Mouse (Mus musculus): ENCODE data around the gene Ugt1a8. TPM values are rescaled to one million over a fixed set of nuclear protein-coding genes. Genes with fewer than 3 reads are reported as not detected.
"Not testable (repeated sequence)": the region's sequence is repeated elsewhere in the genome, so short reads cannot be mapped to it uniquely, and the experiment has no call there.

The Ugt1a8 gene
- total and polyA plus RNA-seq, 2 experiments, result 0.07 to 4.0 TPM

DNA sequence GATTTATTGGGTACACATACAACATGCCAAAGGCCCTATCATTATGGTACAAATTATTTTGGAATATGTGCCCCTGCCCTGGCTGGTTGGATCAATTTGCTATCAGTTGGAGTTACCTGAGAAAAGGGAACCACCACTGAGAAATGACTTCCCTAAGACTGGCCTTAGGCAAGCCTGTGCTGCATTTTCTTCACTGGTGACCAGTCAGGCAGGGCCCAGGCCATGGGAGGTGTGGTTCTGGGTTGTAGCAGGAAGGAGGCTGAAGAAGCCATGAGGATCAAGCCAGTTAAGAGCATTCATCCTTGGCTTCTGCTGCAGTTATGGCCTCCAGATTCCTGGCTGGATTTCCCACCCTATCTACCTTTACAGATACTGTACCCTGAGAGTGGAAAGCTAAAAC, 4.7 kb downstream of the Ugt1a8 start:
- no peaks in the 10 kb centered on the region for H3K27me3 ChIP-seq (ENCODE audit: control insufficient read depth, insufficient read depth, low read length)
- H3K36me3 ChIP-seq (ENCODE audit: control insufficient read depth, insufficient read depth, low read length), result peaks cover 2% of the 10 kb centered on the region; the same call in 1 of the 2 replicates
- DNase-seq (ENCODE audit: extremely low read depth, low read depth, low spot score), result no peak
- no peak overlapping the region for H3K4me3 ChIP-seq (ENCODE audit: insufficient read depth, low read depth, low read length)
- no peak overlapping the region for H3K27ac ChIP-seq (replicated peaks; ENCODE audit: insufficient read depth, low read depth, low read length)
- TF ChIP-seq CTCF (IDR thresholded peaks at IDR 0.05; ENCODE audit: low read depth, low read length) (no peak), POLR2A (IDR thresholded peaks at IDR 0.05; ENCODE audit: extremely low read depth, insufficient read depth, low read length) (no peak)
- H3K4me1 ChIP-seq (ENCODE audit: control insufficient read depth, insufficient read depth, low read length), result peaks cover 2% of the 10 kb centered on the region
- peaks cover 14% of the 10 kb centered on the region for H3K79me2 ChIP-seq (ENCODE audit: control insufficient read depth, insufficient read depth, low read length)
- H3K9ac ChIP-seq (ENCODE audit: low read depth, low read length), result no peak overlapping the region

DNA sequence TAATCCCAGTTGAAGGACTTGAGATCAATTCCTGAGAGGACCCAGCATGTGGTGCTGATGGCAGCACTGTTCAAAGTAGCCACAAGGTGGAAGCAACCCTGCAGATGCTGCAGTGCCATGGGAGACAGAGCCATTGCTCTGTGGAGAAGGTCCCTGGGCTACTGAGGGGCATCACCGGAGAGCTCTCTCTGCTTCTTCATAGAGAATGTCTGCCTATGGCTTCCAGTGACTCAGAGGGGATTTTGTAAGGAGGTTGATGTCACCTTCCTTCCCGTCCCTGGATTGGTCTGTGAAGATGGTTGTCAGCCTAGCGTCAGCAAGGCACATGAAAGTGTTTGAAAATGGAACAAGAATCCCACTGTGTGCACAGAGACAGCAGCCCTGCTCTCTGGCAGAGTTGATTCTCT, 6.7 kb downstream of the Ugt1a8 start:
- H3K4me3 ChIP-seq (ENCODE audit: insufficient read depth, low read depth, low read length); H3K9ac ChIP-seq (ENCODE audit: low read depth, low read length); H3K36me3 ChIP-seq (ENCODE audit: control insufficient read depth, insufficient read depth, low read length); H3K27ac ChIP-seq (replicated peaks; ENCODE audit: insufficient read depth, low read depth, low read length); H3K4me1 ChIP-seq (ENCODE audit: control insufficient read depth, insufficient read depth, low read length); H3K27me3 ChIP-seq (ENCODE audit: control insufficient read depth, insufficient read depth, low read length): not testable (repeated sequence)
- peak; percentile 51 for DNase-seq (ENCODE audit: extremely low read depth, low read depth, low spot score)
- H3K79me2 ChIP-seq (ENCODE audit: control insufficient read depth, insufficient read depth, low read length), result peaks cover 11% of the 10 kb centered on the region; the same call in 1 of the 2 replicates
- WGBS, result 74% methylated on average over 3 of the region's 3 CpGs
- TF ChIP-seq CTCF (IDR thresholded peaks at IDR 0.05; ENCODE audit: low read depth, low read length), result peak; percentile 59

DNA sequence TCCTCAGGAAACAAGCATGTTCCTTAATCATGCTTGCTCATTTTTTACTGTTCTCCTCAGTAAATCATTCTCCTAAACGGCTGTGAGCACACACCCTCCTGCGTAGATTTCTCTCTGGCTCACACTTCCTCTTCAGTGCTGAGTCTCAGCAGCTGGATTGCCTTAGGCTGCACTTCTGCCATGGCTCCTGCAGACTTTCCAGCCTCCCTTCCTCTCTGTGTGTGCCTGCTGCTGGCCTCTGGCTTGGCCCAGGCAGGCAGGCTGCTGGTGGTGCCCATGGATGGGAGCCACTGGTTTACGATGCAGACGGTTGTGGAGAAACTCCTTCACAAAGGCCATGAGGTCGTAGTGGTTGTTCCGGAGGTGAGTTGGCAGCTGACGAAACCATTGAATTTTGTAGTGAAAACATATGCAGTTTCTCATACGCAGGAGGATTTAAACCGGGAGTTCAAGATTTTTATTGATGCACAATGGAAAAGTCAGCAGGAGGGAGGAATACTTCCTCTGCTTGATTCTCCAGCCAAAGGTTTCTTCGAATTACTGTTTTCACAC, 7.4 kb downstream of the Ugt1a8 start, which contains the start of gene Ugt1a7c:
Gene Ugt1a7c (plus strand): TSS at position 122 of the 552 bp plus-strand sequence.
- peak; percentile 37 for DNase-seq (ENCODE audit: extremely low read depth, low read depth, low spot score)

DNA sequence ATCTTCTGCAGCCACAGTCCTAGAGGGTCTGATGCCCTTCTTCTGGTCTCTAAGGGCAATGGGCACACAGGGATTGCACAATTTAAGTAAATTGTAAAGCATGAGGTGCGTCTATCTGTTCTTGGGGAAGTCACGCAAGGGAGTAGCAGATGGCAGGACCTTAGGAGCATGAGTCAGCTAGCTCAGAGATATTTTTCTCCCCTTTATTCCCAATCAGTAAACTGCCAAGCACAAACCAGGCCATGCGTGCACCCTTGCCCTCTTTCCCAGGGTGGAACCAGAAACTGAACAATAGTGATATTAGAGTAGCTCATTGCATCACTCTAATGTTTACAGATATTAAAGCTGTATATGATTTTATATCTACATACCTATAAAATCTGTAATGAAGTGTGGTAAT, 10.9 kb downstream of the Ugt1a8 start:
- peaks cover 15% of the 10 kb centered on the region for H3K4me1 ChIP-seq (ENCODE audit: control insufficient read depth, insufficient read depth, low read length)
- not testable (repeated sequence) for H3K9ac ChIP-seq (ENCODE audit: low read depth, low read length); H3K36me3 ChIP-seq (ENCODE audit: control insufficient read depth, insufficient read depth, low read length); H3K4me3 ChIP-seq (ENCODE audit: insufficient read depth, low read depth, low read length); H3K27me3 ChIP-seq (ENCODE audit: control insufficient read depth, insufficient read depth, low read length)
- 0 out of 2 replicates have a peak overlapping the region, but pooled peaks have one; percentile 24 for H3K27ac ChIP-seq (replicated peaks; ENCODE audit: insufficient read depth, low read depth, low read length)
- 28% methylated on average over 3 of the region's 3 CpGs for WGBS
- peak; percentile 61 for DNase-seq (ENCODE audit: extremely low read depth, low read depth, low spot score)
- H3K79me2 ChIP-seq (ENCODE audit: control insufficient read depth, insufficient read depth, low read length), result peaks cover 13% of the 10 kb centered on the region; the same call in 1 of the 2 replicates

More for the DNA sequence above, 7.4 kb downstream of the Ugt1a8 start, which contains the start of gene Ugt1a7c:
- H3K4me1 ChIP-seq (ENCODE audit: control insufficient read depth, insufficient read depth, low read length), result peaks cover 5% of the 10 kb centered on the region
- H3K9ac ChIP-seq (ENCODE audit: low read depth, low read length), result no peak within 1 kb of the TSS
- H3K27ac ChIP-seq (replicated peaks; ENCODE audit: insufficient read depth, low read depth, low read length), result no peak within 1 kb of the TSS
- peak within 1 kb of the TSS; percentile 44; the same call in 1 of the 2 replicates for H3K4me3 ChIP-seq (ENCODE audit: insufficient read depth, low read depth, low read length)
- TF ChIP-seq POLR2A (IDR thresholded peaks at IDR 0.05; ENCODE audit: extremely low read depth, insufficient read depth, low read length) (no peak), CTCF (IDR thresholded peaks at IDR 0.05; ENCODE audit: low read depth, low read length) (no peak)
- H3K36me3 ChIP-seq (ENCODE audit: control insufficient read depth, insufficient read depth, low read length), result no peaks in the 10 kb centered on the region; the same call in 1 of the 2 replicates
- 43% methylated on average over 10 of the region's 10 CpGs for WGBS
- peaks cover 10% of the 10 kb centered on the region; the same call in 1 of the 2 replicates for H3K79me2 ChIP-seq (ENCODE audit: control insufficient read depth, insufficient read depth, low read length)
- no peaks in the 10 kb centered on the region for H3K27me3 ChIP-seq (ENCODE audit: control insufficient read depth, insufficient read depth, low read length)

DNA sequence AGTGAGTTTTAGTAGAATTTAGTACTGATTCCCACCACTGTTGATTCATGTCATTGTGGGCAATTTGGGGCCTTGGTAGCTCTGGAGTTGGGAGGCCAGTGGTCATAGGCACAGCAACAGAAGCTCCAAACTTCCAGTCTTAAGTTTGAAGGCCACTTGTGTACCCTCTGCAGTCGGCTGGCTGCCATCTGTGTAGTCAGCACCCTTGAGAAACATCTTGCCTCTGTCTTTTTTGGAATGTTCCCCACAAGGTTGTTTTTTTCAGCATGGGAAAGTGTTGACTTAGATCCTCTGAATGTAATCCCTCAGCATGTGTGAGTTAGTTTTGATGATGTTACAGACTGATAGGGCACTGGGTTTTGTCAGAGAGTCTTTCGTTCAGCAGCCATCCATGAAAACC, 12.1 kb downstream of the Ugt1a8 start:
- H3K79me2 ChIP-seq (ENCODE audit: control insufficient read depth, insufficient read depth, low read length), result peaks cover 18% of the 10 kb centered on the region; the same call in 1 of the 2 replicates
- H3K27ac ChIP-seq (replicated peaks; ENCODE audit: insufficient read depth, low read depth, low read length); DNase-seq (ENCODE audit: extremely low read depth, low read depth, low spot score); H3K36me3 ChIP-seq (ENCODE audit: control insufficient read depth, insufficient read depth, low read length); H3K9ac ChIP-seq (ENCODE audit: low read depth, low read length); H3K27me3 ChIP-seq (ENCODE audit: control insufficient read depth, insufficient read depth, low read length); H3K4me3 ChIP-seq (ENCODE audit: insufficient read depth, low read depth, low read length): not testable (repeated sequence)
- WGBS, result 95% methylated on average over 2 of the region's 2 CpGs
- peaks cover 15% of the 10 kb centered on the region for H3K4me1 ChIP-seq (ENCODE audit: control insufficient read depth, insufficient read depth, low read length)

DNA sequence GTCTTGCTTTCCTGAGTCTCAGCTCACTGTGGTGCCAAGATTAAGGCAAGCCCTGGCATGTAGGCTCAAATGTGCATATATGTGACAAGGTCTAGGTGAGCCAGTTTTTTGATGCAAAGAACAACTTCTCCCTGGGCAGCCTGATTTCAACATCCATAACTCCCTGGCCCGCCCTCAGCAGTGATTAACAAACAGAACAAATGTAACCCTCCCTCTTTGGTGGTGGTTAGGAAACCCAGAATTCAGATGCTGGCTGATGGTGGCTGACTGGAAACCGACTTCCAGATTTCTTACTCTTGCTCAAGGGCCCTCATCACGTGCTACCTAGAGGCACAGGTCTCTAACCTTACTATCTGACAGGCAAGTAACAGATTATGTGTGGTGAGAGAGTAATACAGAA, 15.4 kb downstream of the Ugt1a8 start, which contains the start of gene Ugt1a6b:
Gene Ugt1a6b (plus strand): TSS at position 234 of the 400 bp plus-strand sequence.
- not testable (repeated sequence) for H3K36me3 ChIP-seq (ENCODE audit: control insufficient read depth, insufficient read depth, low read length); H3K27me3 ChIP-seq (ENCODE audit: control insufficient read depth, insufficient read depth, low read length)
- peak; percentile 72 for DNase-seq (ENCODE audit: extremely low read depth, low read depth, low spot score)
- Histone ChIP-seq H3K9ac (ENCODE audit: low read depth, low read length) (peak within 1 kb of the TSS; percentile 71), H3K27ac (replicated peaks; ENCODE audit: insufficient read depth, low read depth, low read length) (peak within 1 kb of the TSS; percentile 76), H3K4me1 (ENCODE audit: control insufficient read depth, insufficient read depth, low read length) (peaks cover 31% of the 10 kb centered on the region), H3K4me3 (ENCODE audit: insufficient read depth, low read depth, low read length) (peak within 1 kb of the TSS; percentile 60), H3K79me2 (ENCODE audit: control insufficient read depth, insufficient read depth, low read length) (peaks cover 22% of the 10 kb centered on the region; the same call in 1 of the 2 replicates)
- WGBS, result 13% methylated on average over 3 of the region's 3 CpGs

DNA sequence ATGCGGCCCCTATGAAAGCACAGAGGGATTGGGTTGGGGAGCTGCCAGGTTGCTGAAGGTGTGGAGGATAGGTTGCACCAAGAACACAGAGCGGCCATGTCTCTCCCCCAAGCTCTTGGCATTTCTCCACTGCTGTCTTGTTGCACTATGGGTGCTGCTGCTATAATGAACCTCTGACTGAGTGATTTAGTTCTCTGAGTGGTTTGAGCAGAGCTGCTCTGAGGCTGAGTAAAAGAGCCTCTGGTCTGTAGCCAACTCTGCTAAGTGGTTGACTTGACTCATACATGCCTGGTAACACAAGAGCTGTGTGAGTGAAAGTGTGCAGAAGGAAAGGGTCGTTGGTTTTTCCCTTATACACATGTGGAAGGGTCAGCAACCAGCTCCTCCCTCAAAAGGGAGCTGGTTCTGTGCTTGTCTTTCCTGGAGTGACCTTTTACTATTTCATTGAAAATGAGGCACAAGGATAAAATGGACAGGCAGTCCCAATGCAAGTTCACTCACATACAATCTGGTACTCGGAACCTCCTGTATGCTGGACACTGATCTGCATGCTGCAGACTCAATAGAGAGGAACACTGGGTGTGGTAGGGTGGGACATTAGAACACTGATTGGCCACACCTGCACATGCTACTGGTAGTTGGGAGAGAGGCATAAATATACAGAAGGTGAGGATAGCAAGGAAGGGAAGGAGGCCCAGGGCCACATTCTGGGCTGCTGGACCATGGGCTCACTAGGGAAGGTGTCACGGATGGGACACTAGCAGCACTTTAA, 16.3 kb downstream of the Ugt1a8 start:
- peak overlapping the region; percentile 71 for H3K9ac ChIP-seq (ENCODE audit: low read depth, low read length)
- WGBS, result 21% methylated on average over 5 of the region's 5 CpGs
- H3K36me3 ChIP-seq (ENCODE audit: control insufficient read depth, insufficient read depth, low read length); H3K27me3 ChIP-seq (ENCODE audit: control insufficient read depth, insufficient read depth, low read length): not testable (repeated sequence)
- peak overlapping the region; percentile 66 for H3K27ac ChIP-seq (replicated peaks; ENCODE audit: insufficient read depth, low read depth, low read length)
- DNase-seq (ENCODE audit: extremely low read depth, low read depth, low spot score), result peak; percentile 63
- peaks cover 19% of the 10 kb centered on the region; the same call in 1 of the 2 replicates for H3K79me2 ChIP-seq (ENCODE audit: control insufficient read depth, insufficient read depth, low read length)
- H3K4me3 ChIP-seq (ENCODE audit: insufficient read depth, low read depth, low read length), result peak overlapping the region; percentile 60
- peaks cover 30% of the 10 kb centered on the region for H3K4me1 ChIP-seq (ENCODE audit: control insufficient read depth, insufficient read depth, low read length)
